Mouse (Mus musculus): ENCODE results near the gene Gemin8.

GRCm38 (mm10) chrX:166172041-166172440 is 1.8 kb downstream of the Gemin8 start:
- TF ChIP-seq CTCF (IDR thresholded peaks at IDR 0.05; ENCODE audit: extremely low read depth, insufficient read depth, insufficient read length, insufficient replicate concordance) (no peak), POLR2A (IDR thresholded peaks at IDR 0.05; ENCODE audit: low read depth, low read length) (no peak)
